Mouse (Mus musculus): ENCODE measurements around the gene Nsun6. TPM values are rescaled to one million over a fixed set of nuclear protein-coding genes. Genes with fewer than 3 reads are reported as not detected.

Gene Nsun6
- total RNA-seq, 2 experiments from 2014 or later: 7.7 to 9.2 TPM

- ATAC-seq (replicated peaks; ENCODE audit: low FRiP score, low TSS enrichment, poor library complexity, severe bottlenecking): no peak
Observed at GRCm38 (mm10) chr2:15007531-15007930, 47.3 kb downstream of the Nsun6 start.

DNA sequence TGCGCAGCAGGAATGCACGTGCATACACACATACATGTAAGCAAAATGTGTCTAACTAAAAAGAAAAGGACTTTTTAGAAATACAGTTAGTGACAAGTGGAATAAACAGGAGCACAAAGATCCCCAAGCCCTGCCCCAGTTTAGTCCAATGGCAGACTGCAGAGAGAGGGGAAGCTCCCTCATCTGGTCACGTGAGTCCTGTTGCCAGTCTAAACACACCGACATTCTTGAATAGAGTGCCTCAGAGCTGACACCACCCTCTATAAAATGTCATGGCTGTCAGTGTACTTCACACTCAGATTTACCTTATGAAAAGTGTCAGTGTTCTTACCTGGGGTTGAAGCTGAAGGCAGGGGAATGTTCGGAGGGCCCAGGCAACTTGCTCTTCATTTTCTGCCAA is 57.0 kb downstream of the Nsun6 start:
- ATAC-seq (replicated peaks; ENCODE audit: low FRiP score, low TSS enrichment, poor library complexity, severe bottlenecking): no peak

GRCm38 (mm10) chr2:14996036-14996435 is 58.8 kb downstream of the Nsun6 start:
- no peak for ATAC-seq (replicated peaks; ENCODE audit: low FRiP score, low TSS enrichment, poor library complexity, severe bottlenecking)

- ATAC-seq (replicated peaks; ENCODE audit: low FRiP score, low TSS enrichment, poor library complexity, severe bottlenecking): no peak
Observed at GRCm38 (mm10) chr2:14992531-14992930, 62.3 kb downstream of the Nsun6 start.

DNA sequence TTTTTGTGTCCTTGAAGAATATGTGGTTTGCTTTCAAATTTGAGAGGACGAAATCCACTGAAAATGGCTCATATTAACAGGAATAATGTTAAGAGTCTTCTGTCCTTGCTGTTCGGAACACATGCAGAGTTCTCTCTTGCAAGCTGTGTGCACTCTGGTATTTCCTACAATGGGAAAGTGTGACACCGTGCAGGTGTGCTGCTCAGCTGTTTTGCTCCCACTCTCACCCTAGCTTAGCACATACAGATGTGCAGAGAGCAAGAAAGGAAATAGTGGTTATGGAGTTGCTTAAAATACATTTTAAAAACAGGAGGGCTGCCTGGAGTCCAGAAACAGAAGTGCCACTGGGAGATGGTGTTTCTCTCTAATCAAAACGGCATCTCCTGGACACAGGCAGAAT is 65.5 kb downstream of the Nsun6 start:
- no peak for ATAC-seq (replicated peaks; ENCODE audit: low FRiP score, low TSS enrichment, poor library complexity, severe bottlenecking)

- no peak for ATAC-seq (replicated peaks; ENCODE audit: low FRiP score, low TSS enrichment, poor library complexity, severe bottlenecking)
Observed at GRCm38 (mm10) chr2:14988451-14988850, 66.4 kb downstream of the Nsun6 start.

DNA sequence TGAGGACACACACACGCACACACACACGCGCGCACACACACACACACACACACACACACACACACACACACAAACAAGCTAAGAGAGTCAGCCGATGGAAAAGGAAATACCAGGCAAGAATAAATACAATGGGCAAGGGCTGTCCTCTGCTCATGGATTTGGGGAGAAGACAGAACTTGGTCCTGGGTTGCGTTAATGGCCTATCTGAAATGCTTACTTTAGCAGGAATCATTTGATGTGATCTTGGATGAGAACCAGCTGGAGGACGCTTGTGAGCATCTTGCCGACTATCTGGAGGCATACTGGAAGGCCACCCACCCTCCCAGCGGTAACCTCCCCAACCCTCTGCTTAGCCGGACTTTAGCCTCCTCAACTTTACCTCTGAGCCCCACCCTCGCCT is 70.8 kb downstream of the Nsun6 start:
- no peak for ATAC-seq (replicated peaks; ENCODE audit: low FRiP score, low TSS enrichment, poor library complexity, severe bottlenecking)

GRCm38 (mm10) chr2:14961493-14961892 is 93.4 kb downstream of the Nsun6 start:
- ATAC-seq (replicated peaks; ENCODE audit: low FRiP score, low TSS enrichment, poor library complexity, severe bottlenecking): no peak

GRCm38 (mm10) chr2:14960963-14961488 is 93.8 kb downstream of the Nsun6 start:
- ATAC-seq (replicated peaks; ENCODE audit: low FRiP score, low TSS enrichment, poor library complexity, severe bottlenecking): no peak

- ATAC-seq (replicated peaks; ENCODE audit: low FRiP score, low TSS enrichment, poor library complexity, severe bottlenecking): no peak
Observed at GRCm38 (mm10) chr2:14953090-14953489, 101.8 kb downstream of the Nsun6 start.

Other genes with a start within 250 kb of the Nsun6 start
- 7.2 and 13.6 TPM in 2 replicates for gene Arl5b, start 5.7 kb downstream of the Nsun6 start, total RNA-seq (2014; fragmentation: Nextera tagmentation)
- gene Arl5b, start 5.7 kb downstream of the Nsun6 start, total RNA-seq (2017): 14.5 and 16.3 TPM in 2 replicates

Data from megakaryocyte-erythroid progenitor cell, adult 5-6 weeks (primary cell).